Mouse (Mus musculus) monocyte, adult 5-6 weeks (primary cell): ENCODE results near the gene Gclm. TPM values are rescaled to one million over a fixed set of nuclear protein-coding genes. Genes with fewer than 3 reads are reported as not detected.

Source experiments
- ATAC-seq: fragments of 153-309, 156-312 bp; replicated peaks from 2 replicates; pipeline ENCODE4 v1.8.0; 2017; ENCODE audit warnings: mild to moderate bottlenecking; ENCODE audit not compliant: low TSS enrichment, insufficient number of reproducible peaks, severe bottlenecking, poor library complexity, low FRiP score
- total RNA-seq: library from RNA; stranded (forward); fragments of 200-1000, 200-491, 200-594 nt; gene quantifications from 3 replicates; pipeline ENCODE4 v1.2.3, GENCODE M21; 2017

Gene Gclm
- total RNA-seq = 15.3 to 20.7 TPM (median 18.5 TPM) in 3 replicates

DNA sequence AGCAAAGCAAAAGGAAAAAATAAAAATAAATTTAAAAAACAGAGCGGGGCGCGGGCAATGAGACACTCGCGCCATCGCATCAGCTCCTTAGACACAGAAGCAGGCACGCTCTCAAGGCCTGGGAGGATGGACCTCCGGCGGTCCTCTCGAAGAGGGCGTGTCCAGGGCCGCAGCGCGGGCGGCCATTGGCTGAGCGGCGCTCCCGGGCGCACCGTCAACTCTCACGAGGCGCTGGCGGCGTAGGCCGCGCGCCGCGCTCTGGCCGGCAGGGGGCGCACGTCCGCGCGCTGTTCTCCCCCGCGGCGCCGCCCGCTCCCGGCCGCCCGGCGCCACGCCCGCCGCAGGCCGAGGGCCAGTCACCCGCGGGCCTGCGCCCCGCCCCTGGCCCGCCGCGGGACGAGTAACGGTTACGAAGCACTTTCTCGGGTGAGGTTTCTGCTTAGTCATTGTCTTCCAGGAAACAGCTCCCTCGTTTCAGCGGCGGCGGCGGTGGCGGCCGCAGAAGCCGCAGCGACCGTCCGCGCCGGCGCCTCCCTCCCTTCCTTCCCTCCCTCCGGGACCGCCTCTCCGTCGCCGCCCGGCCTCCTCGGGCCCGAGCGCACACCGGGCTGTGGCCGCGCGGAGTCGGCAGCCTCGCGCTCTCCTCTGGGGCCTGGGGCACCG is at the start of gene Gclm:
Gene Gclm, plus strand, starts transcription at position 343 of the 663 bp plus-strand sequence.
- peak; percentile 81 for ATAC-seq

DNA sequence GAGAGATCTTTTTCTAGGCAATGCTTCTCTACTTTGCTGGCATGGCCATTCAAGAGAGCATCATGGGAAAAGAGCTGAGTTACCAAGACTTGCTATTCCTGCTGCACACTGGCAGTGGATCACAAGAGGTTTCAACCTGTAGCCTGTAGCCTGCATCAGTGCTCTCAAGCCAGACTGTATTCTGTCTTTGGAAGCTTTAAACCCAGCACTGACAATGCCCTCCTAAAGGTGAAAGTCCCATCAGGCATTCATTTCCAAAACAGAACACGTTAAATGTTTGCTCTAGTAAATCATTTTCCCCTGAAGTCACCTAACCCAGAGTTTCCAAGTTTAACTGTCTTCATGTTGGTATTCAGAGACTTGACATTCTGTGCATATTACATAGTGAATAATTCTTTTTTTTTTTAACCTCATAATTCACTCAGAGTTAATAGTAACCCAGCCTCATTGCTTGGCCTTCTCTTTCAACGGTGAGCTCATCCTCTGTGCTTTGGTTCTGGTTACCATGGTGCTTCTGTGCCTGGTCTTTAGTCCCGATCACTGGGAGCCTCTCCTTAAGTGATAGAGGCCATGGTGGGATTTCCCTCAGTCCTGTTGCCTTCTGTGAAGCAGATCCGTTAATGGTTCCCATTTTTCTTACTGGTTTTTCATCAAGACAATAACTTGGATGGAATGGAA is 48.6 kb upstream of the Gclm start:
- no peak for ATAC-seq

GRCm38 (mm10) chr3:122198532-122198931 is 46.8 kb upstream of the Gclm start:
- ATAC-seq = no peak

DNA sequence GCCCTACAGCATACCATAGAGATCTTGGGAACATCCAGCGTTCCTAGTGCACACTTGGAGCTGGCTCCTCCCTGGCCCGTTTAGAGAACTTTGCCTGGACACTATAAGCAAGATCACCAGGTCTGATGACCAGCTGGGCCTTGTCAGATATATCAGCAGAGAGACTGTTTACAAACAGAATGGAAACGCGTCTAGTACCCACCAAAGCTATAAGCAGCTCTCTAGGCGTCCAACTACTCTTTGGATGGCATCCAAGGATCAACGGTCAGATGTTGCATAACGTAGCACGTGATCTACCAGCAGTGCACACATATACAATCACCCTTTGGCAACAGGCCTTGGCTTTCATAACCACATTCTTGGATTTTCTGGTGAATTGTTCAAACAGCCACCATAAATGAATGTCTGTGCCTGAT is 46.4 kb upstream of the Gclm start:
- ATAC-seq = no peak

DNA sequence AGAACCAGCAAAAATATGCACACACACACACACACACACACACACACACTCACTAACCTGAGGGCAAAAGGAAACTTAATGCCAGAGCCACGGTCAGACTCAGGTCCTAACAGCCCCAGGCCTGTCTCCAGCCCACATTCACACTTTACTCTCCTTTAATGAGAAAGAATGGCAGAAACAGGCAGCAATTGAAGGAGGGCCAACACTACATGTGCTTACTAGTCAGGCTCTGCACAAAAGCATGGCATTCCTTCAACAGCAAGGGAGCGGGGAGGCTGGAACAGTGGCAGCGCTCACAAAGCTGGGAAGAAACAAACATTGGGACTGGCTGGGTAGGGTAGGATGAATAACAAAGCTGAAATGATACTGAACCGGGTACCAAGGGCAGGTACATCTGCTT is 45.8 kb upstream of the Gclm start:
- no peak for ATAC-seq

DNA sequence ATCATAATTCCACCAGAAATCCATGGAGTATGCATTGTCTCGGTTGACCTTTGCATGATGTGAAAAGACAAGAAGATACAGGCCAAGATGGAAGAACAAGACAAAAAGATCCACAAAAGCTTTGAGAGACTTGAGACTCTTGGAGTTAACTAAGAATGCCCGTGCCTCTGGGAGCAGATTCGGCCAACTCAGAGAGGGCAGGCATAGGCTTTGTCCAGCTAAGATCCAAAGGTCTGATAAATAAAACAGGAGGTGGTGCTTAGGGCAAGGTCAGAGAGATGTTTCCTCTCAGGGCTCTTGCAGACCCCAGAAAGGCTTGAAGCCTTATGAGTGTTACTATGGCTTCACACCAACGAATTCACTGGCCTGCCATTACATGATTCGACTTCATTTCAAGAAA is 45.3 kb upstream of the Gclm start:
- ATAC-seq = no peak

DNA sequence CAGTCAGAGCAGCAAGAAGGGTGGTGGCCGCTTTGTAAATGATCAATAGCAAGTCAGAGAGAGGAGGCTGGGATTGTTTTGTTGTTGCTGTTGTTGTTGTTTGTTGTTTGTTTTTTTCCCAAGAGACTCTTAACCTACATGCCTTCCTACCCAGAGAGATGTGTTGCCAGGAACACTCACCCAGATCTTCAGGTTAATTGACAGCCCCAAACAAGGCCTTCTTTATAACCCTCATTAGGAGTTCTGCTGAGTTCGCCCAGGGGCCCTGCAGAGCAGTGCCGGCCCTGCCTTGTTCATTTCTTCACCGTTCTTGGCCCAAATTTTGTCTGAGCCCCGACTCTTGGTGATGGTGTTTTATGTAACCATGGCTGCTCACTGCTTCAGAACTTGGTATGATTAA is 44.9 kb upstream of the Gclm start:
- no peak for ATAC-seq

DNA sequence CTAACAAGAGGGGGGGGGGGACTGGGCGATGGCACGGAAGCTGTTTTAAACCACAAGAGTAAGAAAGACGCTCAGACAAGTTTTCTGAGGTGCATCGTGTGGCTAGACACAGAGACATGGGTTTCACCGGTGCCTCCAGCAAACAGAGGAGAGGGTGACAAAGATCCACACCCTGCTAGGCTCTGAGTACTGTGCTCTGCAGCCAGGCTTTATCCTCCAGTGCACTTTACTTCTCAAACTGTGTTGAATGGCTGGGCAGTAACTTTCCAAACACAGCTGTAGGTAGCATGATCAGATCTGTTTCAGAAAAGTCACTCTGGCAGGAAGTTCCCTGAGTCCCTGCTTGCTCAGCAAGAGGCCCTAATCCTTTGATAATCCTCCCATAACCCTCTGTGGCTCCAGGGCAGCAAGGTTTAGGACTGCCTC is 43.0 kb upstream of the Gclm start:
- no peak for ATAC-seq

GRCm38 (mm10) chr3:122203675-122204329 is 41.6 kb upstream of the Gclm start:
- no peak for ATAC-seq

- ATAC-seq = no peak
These were observed 39.6 kb upstream of the Gclm start for GRCm38 (mm10) chr3:122205753-122206152.

DNA sequence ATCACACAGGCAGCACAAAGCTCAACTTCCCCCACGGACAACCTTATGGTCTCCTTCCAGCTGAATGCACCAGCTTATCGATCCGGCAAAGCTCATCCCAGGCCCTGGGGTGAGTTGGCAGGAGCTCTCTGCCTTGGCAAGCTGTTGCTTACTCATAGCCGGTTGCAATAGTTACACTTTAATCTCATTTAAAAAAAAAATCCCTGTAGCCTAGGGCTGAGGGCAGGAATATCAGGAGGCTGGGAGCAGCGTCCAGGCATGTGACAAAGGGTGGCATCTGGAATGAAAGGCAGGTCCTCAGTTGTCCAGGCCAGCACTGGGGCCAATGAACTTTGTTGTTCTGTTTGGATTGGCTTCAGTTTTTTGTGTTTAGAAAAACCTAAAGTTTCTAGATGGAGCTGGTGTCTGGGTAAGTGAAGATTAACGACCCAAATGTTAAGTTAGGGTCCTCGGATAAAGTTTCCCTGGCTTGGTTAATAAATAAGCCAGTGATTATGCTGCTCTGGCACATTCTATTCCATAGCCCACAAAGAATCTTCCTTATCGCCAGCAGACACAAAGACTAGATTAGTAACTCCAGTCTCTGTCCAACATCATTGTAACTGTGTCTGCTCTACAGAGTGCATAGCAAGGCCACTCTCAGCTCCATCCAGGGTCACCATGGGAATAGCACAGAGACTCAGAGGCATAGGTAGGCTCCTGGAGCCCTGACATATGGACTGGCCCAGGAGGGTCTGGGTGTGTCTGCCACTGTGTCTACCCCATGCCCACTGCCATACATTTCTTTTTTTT is 38.9 kb upstream of the Gclm start:
- no peak for ATAC-seq

DNA sequence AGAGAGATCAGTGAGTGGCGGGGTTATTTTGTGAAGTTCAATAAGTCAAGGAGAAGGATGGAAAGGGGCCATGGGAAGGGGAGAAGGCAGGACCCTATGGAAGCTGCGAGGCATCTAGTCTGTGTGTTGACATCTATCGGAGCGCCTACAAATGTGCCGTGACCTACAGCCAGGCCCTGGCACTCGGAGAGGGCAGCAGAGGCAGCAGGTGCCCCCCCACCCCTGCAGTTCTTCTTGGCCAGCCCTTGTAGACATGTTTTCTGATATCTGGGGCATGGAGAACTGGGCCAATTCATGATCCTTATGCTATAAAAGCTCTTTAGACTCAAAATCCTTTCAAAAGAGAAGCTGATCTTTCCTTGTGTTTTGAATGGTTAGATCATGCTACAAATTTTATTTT is 37.6 kb upstream of the Gclm start:
- ATAC-seq = no peak

DNA sequence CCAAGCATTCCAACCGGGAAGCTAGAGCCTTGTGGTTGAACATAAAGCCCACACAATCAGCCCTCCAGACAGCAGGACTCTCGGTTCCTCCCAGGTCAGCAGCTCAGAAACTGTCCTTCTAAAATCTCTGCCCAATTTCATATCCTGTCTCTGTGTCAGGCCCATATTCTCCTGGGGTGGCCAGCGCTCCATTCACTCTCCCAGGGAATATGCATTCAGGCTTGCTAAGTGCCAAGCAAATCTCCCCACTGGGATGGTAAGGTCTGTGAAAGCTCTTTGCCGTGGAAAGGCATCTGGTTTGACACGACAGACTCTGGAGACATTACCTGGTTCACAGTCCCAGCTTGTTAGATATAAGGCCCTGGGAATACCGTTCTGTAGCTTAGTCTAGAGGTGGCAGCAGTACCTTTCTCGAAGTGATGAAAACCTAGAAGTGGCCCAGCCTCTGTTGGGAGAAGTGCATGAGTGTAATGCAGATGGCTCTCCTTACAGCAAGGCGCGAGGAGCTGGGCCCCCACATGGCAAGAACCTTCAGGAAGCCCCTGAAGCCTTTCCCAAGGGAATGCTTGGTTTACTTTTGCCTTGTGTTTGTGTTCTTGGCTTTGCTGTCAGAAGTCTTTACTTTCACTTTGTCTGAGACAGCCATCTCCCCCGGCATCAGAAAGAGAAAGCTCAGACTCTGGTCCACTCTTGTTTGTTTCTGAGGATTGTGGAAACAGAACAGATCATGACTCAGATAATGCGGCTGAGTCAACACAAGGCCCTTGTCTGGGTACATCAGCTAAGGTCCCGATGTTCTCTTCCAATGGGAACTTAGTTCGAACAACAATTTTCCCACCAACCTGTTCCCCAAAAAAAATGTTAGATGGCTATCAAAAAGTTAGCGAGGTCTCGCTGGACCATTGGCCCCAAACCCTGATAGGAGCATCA is 36.8 kb upstream of the Gclm start:
- ATAC-seq = no peak

GRCm38 (mm10) chr3:122209511-122209910 is 35.8 kb upstream of the Gclm start:
- ATAC-seq = no peak

DNA sequence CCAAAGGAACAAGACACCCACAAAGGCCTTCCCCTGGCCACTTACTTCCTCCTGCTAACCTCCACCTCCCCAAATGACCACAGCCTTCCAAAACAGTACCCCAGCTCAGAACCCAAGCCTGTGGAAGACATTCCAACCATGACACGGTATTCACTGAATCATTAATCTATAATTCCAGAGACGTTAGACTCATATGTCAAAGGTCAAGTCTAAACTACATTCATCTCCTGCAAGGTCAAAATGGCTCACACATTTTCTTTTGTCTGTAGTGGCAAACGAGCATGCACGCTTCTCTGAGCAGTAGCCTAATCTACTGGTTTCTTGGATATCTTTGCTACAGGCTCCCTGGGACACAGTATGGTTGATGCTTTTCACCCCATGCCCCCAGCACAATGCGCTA is 34.9 kb upstream of the Gclm start:
- ATAC-seq = no peak

DNA sequence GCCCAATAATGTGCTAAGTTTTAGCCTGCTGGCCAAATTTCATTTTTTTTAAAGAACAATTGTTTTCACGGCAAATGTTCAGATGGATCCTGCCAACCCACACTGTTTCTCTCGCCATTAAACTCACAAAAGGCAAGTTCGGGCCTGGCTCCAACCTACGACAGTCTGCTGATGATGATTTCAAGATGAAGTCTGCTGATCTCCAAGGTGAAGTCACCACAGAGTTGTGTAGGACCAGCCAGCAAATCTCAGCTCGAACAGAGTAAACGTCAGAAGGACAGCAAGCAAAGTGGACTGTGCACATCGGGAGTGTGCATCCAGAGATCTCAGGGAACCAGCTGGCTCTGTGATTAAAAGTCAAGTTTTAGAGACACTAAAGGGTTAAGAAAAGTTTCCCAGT is 34.5 kb upstream of the Gclm start:
- no peak for ATAC-seq

DNA sequence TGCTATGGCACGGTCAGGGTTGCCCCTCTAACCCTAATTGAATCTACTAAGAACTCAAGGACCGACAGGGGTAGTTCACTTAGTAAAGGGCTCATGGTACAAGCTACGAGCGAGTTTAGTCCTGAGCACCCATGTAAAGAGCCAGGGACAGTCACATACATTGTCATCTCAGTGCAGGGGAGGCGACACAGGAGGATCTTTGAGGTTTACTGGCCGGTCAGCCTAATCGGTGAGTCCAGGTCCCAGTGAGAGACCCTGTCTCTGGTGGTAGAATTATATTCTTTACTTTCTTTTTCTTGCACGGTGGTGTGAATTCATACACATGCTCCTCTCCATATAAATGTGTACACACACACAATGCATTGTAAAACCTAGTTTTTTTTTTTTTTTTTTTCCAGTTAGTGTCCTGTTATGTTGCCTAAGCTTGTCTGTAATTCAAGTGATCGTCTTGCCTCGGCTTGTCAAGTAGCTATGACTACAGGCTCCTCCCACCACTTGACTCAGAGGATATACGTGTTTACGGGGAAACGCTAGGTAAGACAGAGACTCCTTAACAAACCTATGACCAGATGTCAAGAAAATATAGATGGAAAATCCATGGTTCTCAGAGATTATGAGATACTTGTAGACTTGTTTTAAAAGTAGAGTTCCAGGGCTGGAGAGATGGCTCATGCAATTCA is 33.8 kb upstream of the Gclm start:
- ATAC-seq = no peak
